Mouse (Mus musculus) embryonic facial prominence, embryonic 15.5 days (tissue): Measurements from ENCODE around the gene Cntnap2. TPM values are rescaled to one million over a fixed set of nuclear protein-coding genes. Genes with fewer than 3 reads are reported as not detected.

Experiments used
- ATAC-seq: fragments of 200-750 bp; cut with Nextera tagmentation; 2 replicates; pipeline ENCODE4 v1.8.0; 2017; ENCODE audit warnings: low read depth, moderate TSS enrichment; ENCODE audit not compliant: insufficient number of reproducible peaks, low FRiP score, low TSS enrichment
- H3K27ac ChIP-seq: fragments of 300-500 bp; sonication (generic); replicated peaks from 2 replicates; pipeline ENCODE4 v1.5.1; 2015; ENCODE audit warnings: mild to moderate bottlenecking, inconsistent platforms
- H3K27me3 ChIP-seq: fragments of 300-500 bp; sonication (generic); 2 replicates; pipeline ENCODE4 v1.6.1; 2015; ENCODE audit warnings: inconsistent platforms
- H3K36me3 ChIP-seq: fragments of 300-500 bp; sonication (generic); 2 replicates; pipeline ENCODE4 v1.6.1; 2015; ENCODE audit warnings: mild to moderate bottlenecking, inconsistent platforms
- H3K4me1 ChIP-seq: fragments of 300-500 bp; sonication (generic); 2 replicates; pipeline ENCODE4 v1.6.1; 2015; ENCODE audit warnings: inconsistent platforms
- H3K4me2 ChIP-seq: fragments of 300-500 bp; sonication (generic); replicated peaks from 2 replicates; pipeline ENCODE4 v1.6.1; 2015; ENCODE audit warnings: mild to moderate bottlenecking, inconsistent platforms
- H3K4me3 ChIP-seq: fragments of 300-500 bp; sonication (generic); replicated peaks from 2 replicates; pipeline ENCODE4 v1.5.1; 2015; ENCODE audit warnings: mild to moderate bottlenecking, inconsistent platforms
- H3K9ac ChIP-seq: fragments of 300-500 bp; sonication (generic); 2 replicates; pipeline ENCODE4 v1.6.1; 2015; ENCODE audit warnings: inconsistent platforms
- H3K9me3 ChIP-seq: fragments of 300-500 bp; sonication (generic); replicated peaks from 2 replicates; pipeline ENCODE4 v1.6.1; 2016; ENCODE audit warnings: inconsistent platforms
- WGBS: fragments of 180-500 bp; shearing (Covaris S2); methylation state at CpG from one replicate; pipeline ENCODE4 v1.1.7; 2015; 5-methylcytosine and 5-hydroxymethylcytosine counted together
- polyA plus RNA-seq: library from polyadenylated mRNA; unstranded; fragments of >200 nt; fragmentation: Nextera tagmentation; extraction: Ambion mirVana; gene quantifications from 2 replicates; pipeline ENCODE4 v1.2.1, GENCODE M21; 2015

The Cntnap2 gene
- polyA plus RNA-seq, 1 experiment from 2014 or later: 1.5 TPM

DNA sequence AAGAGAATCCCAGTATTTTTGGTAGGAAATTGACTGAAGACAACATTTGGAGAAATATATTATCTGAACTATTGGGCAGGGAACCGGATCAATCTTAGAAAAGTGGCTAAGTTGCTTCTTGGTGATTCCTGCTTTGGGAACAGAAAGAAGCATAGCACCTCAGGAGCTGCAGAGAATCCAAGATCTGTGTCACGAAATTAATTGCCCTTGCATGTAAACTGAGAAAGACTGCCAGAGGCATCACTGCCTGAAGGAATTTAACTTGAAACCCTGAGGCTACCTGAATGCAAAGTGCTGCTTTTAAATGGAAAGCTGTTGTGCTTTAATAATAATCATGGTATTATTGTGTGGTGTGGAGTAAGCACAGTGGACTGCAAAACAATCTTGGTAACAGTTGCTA, 286.2 kb downstream of the Cntnap2 start:
- Histone ChIP-seq H3K9me3 (no peaks in the 10 kb centered on the region), H3K4me2 (no peak overlapping the region), H3K9ac (no peak overlapping the region), H3K27me3 (no peaks in the 10 kb centered on the region), H3K27ac (no peak overlapping the region), H3K4me3 (no peak overlapping the region), H3K36me3 (no peaks in the 10 kb centered on the region), H3K4me1 (no peaks in the 10 kb centered on the region)
- no peak for ATAC-seq
- 67% methylated on average over 2 of the region's 2 CpGs for WGBS

GRCm38 (mm10) chr6:45345953-45346352, 286.8 kb downstream of the Cntnap2 start:
- no peaks in the 10 kb centered on the region for H3K9me3 ChIP-seq
- no peak for ATAC-seq

GRCm38 (mm10) chr6:45366442-45366841, 307.3 kb downstream of the Cntnap2 start:
- no peaks in the 10 kb centered on the region for H3K9me3 ChIP-seq
- no peaks in the 10 kb centered on the region for H3K27me3 ChIP-seq
- no peak overlapping the region for H3K27ac ChIP-seq
- no peak for ATAC-seq
- no peak overlapping the region for H3K4me2 ChIP-seq
- no peak overlapping the region for H3K4me3 ChIP-seq
- H3K9ac ChIP-seq: no peak overlapping the region
- no peaks in the 10 kb centered on the region for H3K4me1 ChIP-seq
- 44% methylated on average over 1 of the region's 1 CpGs for WGBS
- H3K36me3 ChIP-seq: no peaks in the 10 kb centered on the region

More at GRCm38 (mm10) chr6:45345953-45346352, 286.8 kb downstream of the Cntnap2 start:
- Histone ChIP-seq H3K9ac (no peak overlapping the region), H3K27ac (no peak overlapping the region), H3K4me1 (no peaks in the 10 kb centered on the region), H3K4me3 (no peak overlapping the region), H3K27me3 (no peaks in the 10 kb centered on the region), H3K36me3 (no peaks in the 10 kb centered on the region), H3K4me2 (no peak overlapping the region)

- Histone ChIP-seq H3K27ac (no peak overlapping the region), H3K36me3 (no peaks in the 10 kb centered on the region), H3K9me3 (no peaks in the 10 kb centered on the region), H3K4me3 (no peak overlapping the region), H3K9ac (no peak overlapping the region), H3K4me1 (no peaks in the 10 kb centered on the region), H3K27me3 (no peaks in the 10 kb centered on the region), H3K4me2 (no peak overlapping the region)
- ATAC-seq: no peak
- WGBS: 67% methylated on average over 7 of the region's 7 CpGs
Observed at GRCm38 (mm10) chr6:45381126-45381525, 322.0 kb downstream of the Cntnap2 start.

DNA sequence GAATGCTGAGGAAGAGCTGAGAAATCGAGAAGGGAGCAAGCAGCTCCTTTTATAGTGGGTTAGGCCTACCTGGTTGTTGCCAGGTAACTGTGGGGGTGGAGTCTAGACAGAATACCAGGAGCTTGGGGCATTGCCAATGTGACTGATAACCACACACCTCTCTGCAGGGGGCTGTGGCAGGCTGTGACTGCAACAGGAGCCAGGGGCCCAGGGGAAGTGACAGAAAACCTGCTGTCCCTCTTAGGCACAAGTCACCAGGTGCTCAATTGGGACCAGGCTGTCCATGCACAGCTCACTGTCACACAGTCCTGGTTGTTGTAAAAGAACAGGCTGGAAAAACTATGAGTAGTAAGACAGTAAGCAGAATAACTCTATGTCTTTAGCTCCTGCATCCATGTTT, 329.9 kb downstream of the Cntnap2 start:
- no peaks in the 10 kb centered on the region for H3K27me3 ChIP-seq
- WGBS: 35% methylated on average over 1 of the region's 1 CpGs
- no peak for ATAC-seq
- H3K4me1 ChIP-seq: no peaks in the 10 kb centered on the region
- no peak overlapping the region for H3K4me2 ChIP-seq
- no peak overlapping the region for H3K27ac ChIP-seq
- H3K9ac ChIP-seq: no peak overlapping the region
- H3K36me3 ChIP-seq: no peaks in the 10 kb centered on the region
- H3K9me3 ChIP-seq: no peaks in the 10 kb centered on the region
- H3K4me3 ChIP-seq: no peak overlapping the region

DNA sequence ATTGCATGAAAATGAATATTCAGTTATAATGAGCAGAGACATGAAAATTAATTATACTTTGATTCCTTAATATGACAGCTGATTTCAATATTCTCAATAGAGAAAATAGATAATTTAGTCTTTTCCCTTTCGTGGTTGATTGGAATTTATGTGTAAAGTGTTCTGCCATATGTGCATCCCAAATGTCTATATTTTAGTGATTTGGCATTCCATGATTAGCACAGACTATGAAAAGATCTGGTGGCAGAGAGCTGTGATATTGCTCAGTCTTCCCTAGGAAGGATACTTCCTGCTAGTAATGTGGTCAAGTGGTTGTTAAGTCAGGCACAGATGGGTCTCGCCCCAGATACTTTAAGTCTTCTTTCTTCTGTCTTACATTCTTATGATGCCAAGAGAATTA, 354.5 kb downstream of the Cntnap2 start:
- no peak for ATAC-seq
- Histone ChIP-seq H3K4me1 (no peaks in the 10 kb centered on the region), H3K27ac (no peak overlapping the region), H3K36me3 (no peaks in the 10 kb centered on the region), H3K27me3 (no peaks in the 10 kb centered on the region), H3K4me3 (no peak overlapping the region), H3K9me3 (no peaks in the 10 kb centered on the region), H3K4me2 (no peak overlapping the region), H3K9ac (no peak overlapping the region)
- whole genome bisulfite sequencing: 67% methylated on average over 2 of the region's 2 CpGs

DNA sequence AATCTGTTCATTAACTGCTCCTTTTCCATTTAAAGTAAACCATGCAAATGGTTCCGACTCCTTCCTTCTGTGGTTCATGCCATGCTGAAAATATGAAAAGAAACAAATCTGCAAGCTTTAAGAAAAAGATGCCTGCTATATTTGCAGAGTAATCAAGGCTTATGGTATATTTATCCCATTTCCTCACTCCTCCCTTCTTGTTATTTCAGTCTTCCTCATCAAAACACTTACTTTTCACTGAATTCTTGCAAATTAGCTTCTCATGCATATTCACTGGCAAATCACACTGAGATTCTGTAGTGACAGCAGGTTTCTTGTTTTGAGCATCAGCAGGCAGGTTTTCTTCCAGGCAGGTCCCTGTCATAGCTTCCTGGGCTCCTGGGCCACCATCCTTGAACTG, 396.3 kb downstream of the Cntnap2 start:
- H3K9ac ChIP-seq: no peak overlapping the region
- no peaks in the 10 kb centered on the region for H3K4me1 ChIP-seq
- no peak overlapping the region for H3K4me3 ChIP-seq
- no peak overlapping the region for H3K4me2 ChIP-seq
- H3K27ac ChIP-seq: no peak overlapping the region
- no peak for ATAC-seq
- no peaks in the 10 kb centered on the region for H3K27me3 ChIP-seq
- WGBS: 73% methylated on average over 1 of the region's 1 CpGs
- no peaks in the 10 kb centered on the region for H3K9me3 ChIP-seq
- H3K36me3 ChIP-seq: no peaks in the 10 kb centered on the region

DNA sequence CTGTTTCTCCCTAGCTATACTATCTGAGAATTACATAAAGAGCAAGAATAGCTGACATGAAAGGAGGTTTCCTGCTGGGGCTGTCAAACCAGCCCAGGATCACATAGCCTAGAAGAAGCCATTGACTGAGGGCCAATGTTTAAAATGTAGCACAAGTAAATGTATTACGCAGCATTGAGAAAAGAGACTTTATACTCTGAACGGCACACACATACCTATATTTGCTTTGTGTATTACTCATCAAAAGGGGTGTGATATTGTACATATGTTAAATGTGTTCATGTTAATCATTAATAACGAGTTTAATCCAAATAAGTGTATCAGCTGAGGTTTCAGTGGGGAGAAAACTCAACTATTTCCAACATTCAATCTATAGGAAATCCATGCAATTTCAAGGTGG, 459.1 kb downstream of the Cntnap2 start:
- H3K9me3 ChIP-seq: no peaks in the 10 kb centered on the region
- 75% methylated on average over 3 of the region's 3 CpGs for WGBS
- no peaks in the 10 kb centered on the region for H3K4me1 ChIP-seq
- no peak overlapping the region for H3K4me2 ChIP-seq
- no peaks in the 10 kb centered on the region for H3K27me3 ChIP-seq
- H3K36me3 ChIP-seq: no peaks in the 10 kb centered on the region
- H3K27ac ChIP-seq: no peak overlapping the region
- H3K4me3 ChIP-seq: no peak overlapping the region
- ATAC-seq: no peak
- no peak overlapping the region for H3K9ac ChIP-seq

DNA sequence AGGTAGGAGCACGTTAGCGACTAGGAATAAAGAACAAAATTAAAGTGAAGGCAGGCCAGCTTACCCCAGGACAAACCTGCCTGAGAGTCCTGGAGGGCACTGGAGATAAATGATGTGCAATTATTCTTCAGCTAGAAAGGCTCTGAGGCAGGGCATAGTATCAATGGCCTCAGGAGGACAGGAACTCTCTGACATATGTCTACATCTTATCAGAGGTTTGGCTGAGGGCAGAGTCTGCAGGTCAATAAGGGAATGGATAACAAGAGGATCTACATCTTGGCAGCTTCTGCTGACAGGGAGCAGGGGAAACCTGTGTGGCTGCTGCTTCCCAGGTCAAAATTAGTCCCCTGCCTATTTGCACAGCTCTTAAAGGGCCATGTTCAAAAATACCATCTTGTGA, 477.8 kb downstream of the Cntnap2 start:
- 50% methylated on average over 2 of the region's 2 CpGs for WGBS
- Histone ChIP-seq H3K9me3 (no peaks in the 10 kb centered on the region), H3K27ac (no peak overlapping the region), H3K4me3 (no peak overlapping the region), H3K27me3 (no peaks in the 10 kb centered on the region), H3K9ac (no peak overlapping the region), H3K36me3 (no peaks in the 10 kb centered on the region), H3K4me1 (no peaks in the 10 kb centered on the region), H3K4me2 (no peak overlapping the region)
- ATAC-seq: no peak

GRCm38 (mm10) chr6:45544319-45544875, 485.2 kb downstream of the Cntnap2 start:
- H3K27ac ChIP-seq: no peak overlapping the region
- ATAC-seq: no peak
- H3K9me3 ChIP-seq: no peaks in the 10 kb centered on the region
- WGBS: 53% methylated on average over 7 of the region's 7 CpGs
- no peaks in the 10 kb centered on the region for H3K27me3 ChIP-seq
- no peaks in the 10 kb centered on the region for H3K4me1 ChIP-seq
- no peak overlapping the region for H3K9ac ChIP-seq
- H3K36me3 ChIP-seq: no peaks in the 10 kb centered on the region
- H3K4me2 ChIP-seq: no peak overlapping the region
- no peak overlapping the region for H3K4me3 ChIP-seq

DNA sequence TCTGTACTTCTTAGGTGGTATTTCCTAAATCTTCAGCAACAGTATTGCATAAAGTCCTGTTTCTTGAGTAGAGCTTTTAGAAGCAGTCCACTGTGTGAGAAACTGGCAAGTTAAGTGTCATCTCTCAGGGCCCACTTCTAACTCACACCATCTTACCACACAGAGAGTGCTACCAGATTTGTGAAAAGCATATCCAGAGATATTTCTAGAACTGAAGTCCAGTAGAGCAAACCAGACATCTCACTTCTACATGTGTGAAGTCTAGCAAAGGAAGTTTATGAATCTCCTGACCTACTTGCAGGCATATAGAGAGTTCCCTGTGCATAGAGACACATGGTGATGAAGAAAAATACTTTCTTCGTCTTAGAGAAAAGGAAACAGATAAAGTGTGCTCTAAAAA, 500.6 kb downstream of the Cntnap2 start:
- Histone ChIP-seq H3K9me3 (no peaks in the 10 kb centered on the region), H3K4me3 (no peak overlapping the region), H3K9ac (no peak overlapping the region), H3K4me2 (no peak overlapping the region), H3K36me3 (no peaks in the 10 kb centered on the region), H3K27ac (no peak overlapping the region), H3K4me1 (no peaks in the 10 kb centered on the region), H3K27me3 (no peaks in the 10 kb centered on the region)
- WGBS: 76% methylated on average over 1 of the region's 1 CpGs
- ATAC-seq: no peak

GRCm38 (mm10) chr6:45584467-45585094, 525.4 kb downstream of the Cntnap2 start:
- H3K27ac ChIP-seq: no peak overlapping the region
- H3K4me2 ChIP-seq: no peak overlapping the region
- ATAC-seq: no peak
- H3K27me3 ChIP-seq: no peaks in the 10 kb centered on the region
- no peaks in the 10 kb centered on the region for H3K36me3 ChIP-seq
- 72% methylated on average over 6 of the region's 6 CpGs for WGBS
- no peak overlapping the region for H3K9ac ChIP-seq
- H3K4me1 ChIP-seq: no peaks in the 10 kb centered on the region
- H3K4me3 ChIP-seq: no peak overlapping the region
- H3K9me3 ChIP-seq: no peaks in the 10 kb centered on the region
